Mouse (Mus musculus) liver, embryonic 14.5 days (tissue): ENCODE data around the gene Tmem88b.
A peak's percentile ranks its signal among the peaks of the same experiment; 100 is the strongest.

Experiments used
- CTCF ChIP-seq: IDR thresholded peaks from 2 replicates; pipeline ENCODE4 v1.5.1; 2016; ENCODE audit warnings: antibody characterized with exemption, low read depth, control low read depth
- EP300 ChIP-seq: IDR thresholded peaks from 2 replicates; pipeline ENCODE4 v1.6.1; 2016; ENCODE audit warnings: antibody characterized with exemption, low read depth

DNA sequence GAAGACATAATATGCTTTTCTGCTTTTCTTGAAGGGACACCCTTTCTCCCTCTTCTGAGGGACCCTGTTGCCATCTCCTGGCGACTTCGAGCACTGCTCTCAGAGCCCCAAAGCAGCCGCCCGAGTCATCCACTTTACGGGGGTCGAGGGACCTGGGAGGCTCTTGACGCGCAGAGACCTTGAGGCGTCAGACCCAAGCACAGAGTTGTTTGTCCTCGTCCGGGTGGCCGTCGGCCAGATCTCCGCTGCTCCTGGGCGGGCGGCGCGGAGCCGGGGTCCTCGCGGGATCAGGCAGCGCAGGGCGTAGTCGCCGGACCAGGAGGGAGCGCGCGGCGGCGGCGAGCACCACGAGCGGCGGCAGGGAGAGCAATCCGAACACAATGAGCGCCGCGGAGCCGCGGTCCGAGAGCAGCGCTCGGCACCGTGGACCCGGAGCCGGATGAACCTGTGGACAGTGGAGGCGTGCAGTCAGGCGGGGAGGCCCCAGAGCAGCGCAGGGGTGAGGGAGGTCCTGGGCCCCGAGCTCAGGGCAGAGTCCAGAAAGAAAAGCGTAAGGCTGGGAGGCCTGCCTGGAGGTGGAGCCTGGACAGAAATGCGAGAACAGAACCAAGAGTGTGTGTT lies 1.5 kb downstream of the Tmem88b start:
- TF ChIP-seq CTCF (peak; percentile 72), EP300 (no peak)
